Mouse (Mus musculus): Measurements from ENCODE around the gene Myo15b. TPM values are rescaled to one million over a fixed set of nuclear protein-coding genes. Genes with fewer than 3 reads are reported as not detected.

Myo15b gene
- total RNA-seq, 2 experiments from 2014 or later, result 0.28 TPM; not detected in 1

- no peak for DNase-seq
- intact Hi-C loops (cut with DNase I), result no loop called here
These were observed 43.3 kb downstream of the Myo15b start for GRCm38 (mm10) chr11:115901338-115902161.

- no peak for DNase-seq
- intact Hi-C loops (cut with DNase I), result no loop called here
These were observed 44.0 kb downstream of the Myo15b start for GRCm38 (mm10) chr11:115902177-115902576.

GRCm38 (mm10) chr11:115902831-115903230 is 44.6 kb downstream of the Myo15b start:
- no peak for DNase-seq

GRCm38 (mm10) chr11:115903384-115904230 is 45.4 kb downstream of the Myo15b start:
- intact Hi-C loops (cut with DNase I), result no loop called here
- no peak for DNase-seq

More at GRCm38 (mm10) chr11:115902831-115903230, 44.6 kb downstream of the Myo15b start:
- intact Hi-C loops (cut with DNase I), result no loop called here

- intact Hi-C loops (cut with DNase I), result no loop called here
- no peak for DNase-seq
These were observed 46.2 kb downstream of the Myo15b start for GRCm38 (mm10) chr11:115904231-115904955.

GRCm38 (mm10) chr11:115904956-115905790 is 47.0 kb downstream of the Myo15b start:
- no peak for DNase-seq
- intact Hi-C loops (cut with DNase I), result no loop called here

GRCm38 (mm10) chr11:115906116-115906515 is 47.9 kb downstream of the Myo15b start:
- intact Hi-C loops (cut with DNase I), result no loop called here
- no peak for DNase-seq

GRCm38 (mm10) chr11:115906521-115906920 is 48.3 kb downstream of the Myo15b start:
- DNase-seq, result no peak
- intact Hi-C loops (cut with DNase I), result no loop called here

GRCm38 (mm10) chr11:115911134-115911561 is 52.9 kb downstream of the Myo15b start:
- intact Hi-C loops (cut with DNase I), result no loop called here
- DNase-seq, result no peak

- intact Hi-C loops (cut with DNase I), result no loop called here
- DNase-seq, result no peak
These were observed 53.6 kb downstream of the Myo15b start, which contains the start of gene Smim6 for GRCm38 (mm10) chr11:115911632-115912376. Smim6 (plus strand) TSS chr11:115912017.

- no peak for DNase-seq
- intact Hi-C loops (cut with DNase I), result no loop called here
These were observed 58.4 kb downstream of the Myo15b start for GRCm38 (mm10) chr11:115916579-115916978.

- intact Hi-C loops (cut with DNase I), result no loop called here
These were observed 60.4 kb downstream of the Myo15b start for GRCm38 (mm10) chr11:115918637-115919036.

GRCm38 (mm10) chr11:115919073-115919472 is 60.9 kb downstream of the Myo15b start:
- intact Hi-C loops (cut with DNase I), result no loop called here
- DNase-seq, result no peak

More at GRCm38 (mm10) chr11:115918637-115919036, 60.4 kb downstream of the Myo15b start:
- DNase-seq, result no peak

GRCm38 (mm10) chr11:115920110-115920818 is 62.1 kb downstream of the Myo15b start:
- intact Hi-C loops (cut with DNase I), result no loop called here
- peak; percentile 40 for DNase-seq

- intact Hi-C loops (cut with DNase I), result no loop called here
- DNase-seq, result no peak
These were observed 63.8 kb downstream of the Myo15b start for GRCm38 (mm10) chr11:115921986-115922385.

- intact Hi-C loops (cut with DNase I), result no loop called here
- no peak for DNase-seq
These were observed 70.8 kb downstream of the Myo15b start for GRCm38 (mm10) chr11:115929031-115929430.

- intact Hi-C loops (cut with DNase I), result no loop called here
- DNase-seq, result no peak
These were observed 71.6 kb downstream of the Myo15b start for GRCm38 (mm10) chr11:115929818-115930217.

- DNase-seq, result no peak
These were observed 73.0 kb downstream of the Myo15b start for GRCm38 (mm10) chr11:115931235-115931634.

More at GRCm38 (mm10) chr11:115931235-115931634, 73.0 kb downstream of the Myo15b start:
- intact Hi-C loops (cut with DNase I), result no loop called here
